ENCODE assay signal across 21 mouse cellular contexts in genomic region chr4:153204764-153205163, GRCm38 (mm10).
"Had no signal": no experiment of that assay in that cellular context is flagged by ENCODE, and none has a peak within 500 bp of the region (broad histone marks: within the 10 kb centered on the region; RNA-seq: fewer than 3 reads in every experiment).

No protein-coding gene starts in this region.

- DNase-seq: kidney, adult 2 months; kidney, postnatal 10 days; kidney, postnatal 36 days; layer of hippocampus, postnatal 36 days; liver, postnatal 0 days; lung, postnatal 10 days; lung, postnatal 36 days; retina, postnatal 1 day; right cerebral cortex, postnatal 4 days; thymus, adult 2 months; thymus, postnatal 14 days; thymus, postnatal 4 days had no signal

- H3K4me1 ChIP-seq: lung, embryonic 15.5 days had no signal

- H3K4me2 ChIP-seq: kidney, embryonic 15.5 days; liver, embryonic 11.5 days; lung, embryonic 15.5 days; midbrain, embryonic 13.5 days; neural tube, embryonic 13.5 days had no signal

- H3K4me3 ChIP-seq: kidney, embryonic 15.5 days; left cerebral cortex, adult 2 months; lung, embryonic 15.5 days; midbrain, embryonic 13.5 days; neural tube, embryonic 13.5 days had no signal

- H3K27ac ChIP-seq: kidney, embryonic 15.5 days; left cerebral cortex, adult 2 months; liver, embryonic 14.5 days; lung, embryonic 15.5 days; midbrain, embryonic 13.5 days; neural tube, embryonic 13.5 days; stomach, postnatal 0 days had no signal

- H3K36me3 ChIP-seq: kidney, embryonic 15.5 days; lung, embryonic 15.5 days; midbrain, embryonic 13.5 days; neural tube, embryonic 13.5 days had no signal

- H3K27me3 ChIP-seq: lung, embryonic 15.5 days had no signal

- ATAC-seq: intestine, postnatal 0 days; liver, postnatal 0 days; midbrain, embryonic 13.5 days had no signal

- H3K9ac ChIP-seq: kidney, embryonic 15.5 days; liver, embryonic 14.5 days; liver, postnatal 0 days; lung, embryonic 15.5 days; midbrain, embryonic 13.5 days; neural tube, embryonic 13.5 days had no signal

- H3K9me3 ChIP-seq: kidney, embryonic 15.5 days; lung, embryonic 15.5 days; midbrain, embryonic 13.5 days; neural tube, embryonic 13.5 days had no signal
